Mouse (Mus musculus): ENCODE data around the gene H2afy. TPM values are rescaled to one million over a fixed set of nuclear protein-coding genes. Genes with fewer than 3 reads are reported as not detected.
"Not testable (repeated sequence)": the region's sequence is repeated elsewhere in the genome, so short reads cannot be mapped to it uniquely, and the experiment has no call there.

The H2afy gene
- polyA plus RNA-seq, 1 experiment from 2014 or later, result 132 TPM

DNA sequence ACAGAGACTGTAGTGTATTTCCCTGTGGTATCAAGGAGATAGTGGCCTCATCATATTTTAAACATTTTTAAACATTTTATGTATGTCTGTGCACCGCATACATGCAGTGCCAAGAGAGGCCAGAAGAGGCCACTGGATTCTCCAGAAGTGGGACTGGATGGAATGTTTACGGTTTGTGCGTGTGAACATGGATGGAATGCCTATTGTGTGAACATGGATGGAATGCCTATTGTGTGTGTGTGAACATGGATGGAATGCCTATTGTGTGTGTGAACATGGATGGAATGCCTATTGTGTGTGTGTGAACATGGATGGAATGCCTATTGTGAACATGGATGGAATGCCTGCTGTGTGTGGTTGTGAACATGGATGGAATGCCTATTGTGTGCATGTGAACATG is 93.9 kb downstream of the H2afy start:
- 0 out of 2 replicates have a peak, but pooled peaks cover 3% of the 10 kb centered on the region for H3K27me3 ChIP-seq (replicated peaks; ENCODE audit: control insufficient read depth, insufficient read depth, low read length)
- H3K36me3 ChIP-seq (ENCODE audit: control insufficient read depth, insufficient read depth), result no peaks in the 10 kb centered on the region
- H3K4me1 ChIP-seq (replicated peaks; ENCODE audit: control insufficient read depth, insufficient read depth, low read length), result no peaks in the 10 kb centered on the region
- no peak overlapping the region for H3K4me3 ChIP-seq (ENCODE audit: low read depth, low read length)
- no peak overlapping the region for H3K9ac ChIP-seq (ENCODE audit: low read depth, low read length)
- ATAC-seq, result no peak
- 93% methylated on average over 3 of the region's 3 CpGs for WGBS
- no peak overlapping the region for H3K4me2 ChIP-seq (replicated peaks; ENCODE audit: low read depth)
- peak; percentile 40 for TF ChIP-seq CTCF (IDR thresholded peaks at IDR 0.05; ENCODE audit: low read depth)
- no peaks in the 10 kb centered on the region for H3K9me3 ChIP-seq (ENCODE audit: control insufficient read depth)
- no peak overlapping the region for H3K27ac ChIP-seq (ENCODE audit: low read depth, low read length)

- Histone ChIP-seq H3K4me3 (ENCODE audit: low read depth, low read length) (no peak overlapping the region), H3K27ac (ENCODE audit: low read depth, low read length) (no peak overlapping the region), H3K4me1 (replicated peaks; ENCODE audit: control insufficient read depth, insufficient read depth, low read length) (no peaks in the 10 kb centered on the region), H3K36me3 (ENCODE audit: control insufficient read depth, insufficient read depth) (no peaks in the 10 kb centered on the region), H3K27me3 (replicated peaks; ENCODE audit: control insufficient read depth, insufficient read depth, low read length) (0 out of 2 replicates have a peak, but pooled peaks cover 3% of the 10 kb centered on the region), H3K9me3 (ENCODE audit: control insufficient read depth) (no peaks in the 10 kb centered on the region), H3K9ac (ENCODE audit: low read depth, low read length) (no peak overlapping the region), H3K4me2 (replicated peaks; ENCODE audit: low read depth) (no peak overlapping the region)
- no peak for ATAC-seq
- 77% methylated on average over 3 of the region's 3 CpGs for WGBS
- no peak for TF ChIP-seq CTCF (IDR thresholded peaks at IDR 0.05; ENCODE audit: low read depth)
These were observed 95.5 kb downstream of the H2afy start for GRCm38 (mm10) chr13:56040621-56041020.

GRCm38 (mm10) chr13:56039610-56040371 is 96.4 kb downstream of the H2afy start:
- Histone ChIP-seq H3K9me3 (ENCODE audit: control insufficient read depth) (no peaks in the 10 kb centered on the region), H3K4me2 (replicated peaks; ENCODE audit: low read depth) (no peak overlapping the region), H3K27me3 (replicated peaks; ENCODE audit: control insufficient read depth, insufficient read depth, low read length) (0 out of 2 replicates have a peak, but pooled peaks cover 3% of the 10 kb centered on the region), H3K36me3 (ENCODE audit: control insufficient read depth, insufficient read depth) (no peaks in the 10 kb centered on the region), H3K4me3 (ENCODE audit: low read depth, low read length) (no peak overlapping the region), H3K27ac (ENCODE audit: low read depth, low read length) (no peak overlapping the region), H3K4me1 (replicated peaks; ENCODE audit: control insufficient read depth, insufficient read depth, low read length) (no peaks in the 10 kb centered on the region), H3K9ac (ENCODE audit: low read depth, low read length) (no peak overlapping the region)
- peak; percentile 70 for ATAC-seq
- WGBS, result 29% methylated on average over 10 of the region's 10 CpGs
- peak; percentile 35 for TF ChIP-seq CTCF (IDR thresholded peaks at IDR 0.05; ENCODE audit: low read depth)

DNA sequence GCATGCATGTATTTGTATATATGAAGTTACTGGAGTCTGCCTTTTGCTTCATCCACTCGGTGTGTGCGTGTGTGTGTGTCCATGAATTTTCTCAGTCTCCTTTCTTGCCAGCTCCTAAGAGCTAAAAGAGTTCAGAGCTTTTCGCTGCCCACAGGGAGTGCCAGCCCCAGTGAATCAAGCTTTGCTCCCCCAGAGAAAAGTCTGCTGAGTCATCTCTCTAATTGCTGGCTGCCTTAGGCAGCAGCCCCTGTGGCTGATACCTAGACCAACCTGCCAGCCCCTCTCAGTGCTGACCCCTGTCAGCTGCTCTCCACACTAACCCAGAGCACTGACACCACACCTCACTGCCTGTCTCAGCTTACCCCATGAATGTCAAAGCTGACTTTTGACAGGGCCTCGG is 107.2 kb downstream of the H2afy start:
- ATAC-seq, result no peak
- H3K4me3 ChIP-seq (ENCODE audit: low read depth, low read length), result no peak overlapping the region
- H3K36me3 ChIP-seq (ENCODE audit: control insufficient read depth, insufficient read depth), result no peaks in the 10 kb centered on the region
- no peak overlapping the region for H3K27ac ChIP-seq (ENCODE audit: low read depth, low read length)
- WGBS, result 84% methylated on average over 4 of the region's 4 CpGs
- H3K4me1 ChIP-seq (replicated peaks; ENCODE audit: control insufficient read depth, insufficient read depth, low read length), result 0 out of 2 replicates have a peak, but pooled peaks cover 3% of the 10 kb centered on the region
- no peak for TF ChIP-seq CTCF (IDR thresholded peaks at IDR 0.05; ENCODE audit: low read depth)
- peaks cover 3% of the 10 kb centered on the region; the same call in 1 of the 2 replicates for H3K27me3 ChIP-seq (replicated peaks; ENCODE audit: control insufficient read depth, insufficient read depth, low read length)
- H3K9me3 ChIP-seq (ENCODE audit: control insufficient read depth), result no peaks in the 10 kb centered on the region
- H3K9ac ChIP-seq (ENCODE audit: low read depth, low read length), result no peak overlapping the region
- no peak overlapping the region for H3K4me2 ChIP-seq (replicated peaks; ENCODE audit: low read depth)

DNA sequence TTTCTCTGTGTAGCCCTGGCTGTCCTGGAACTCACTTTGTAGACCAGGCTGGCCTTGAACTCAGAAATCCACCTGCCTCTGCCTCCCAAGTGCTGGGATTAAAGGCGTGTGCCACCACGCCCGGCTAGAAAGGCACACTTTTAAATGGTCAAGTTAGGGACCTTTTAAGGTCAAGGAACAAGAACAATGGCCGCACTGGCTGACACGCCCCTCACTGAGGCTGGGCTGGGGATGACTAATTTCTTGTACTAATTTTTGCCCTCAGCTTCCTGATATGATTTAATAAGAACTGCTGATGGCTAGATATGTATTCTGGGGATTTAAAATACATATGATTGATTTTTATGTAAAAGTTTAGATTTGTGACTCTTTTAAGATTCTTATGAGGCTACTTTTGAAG is 108.2 kb downstream of the H2afy start:
- not testable (repeated sequence) for H3K4me1 ChIP-seq (replicated peaks; ENCODE audit: control insufficient read depth, insufficient read depth, low read length); H3K9me3 ChIP-seq (ENCODE audit: control insufficient read depth); H3K9ac ChIP-seq (ENCODE audit: low read depth, low read length); ATAC-seq; H3K27ac ChIP-seq (ENCODE audit: low read depth, low read length); H3K4me3 ChIP-seq (ENCODE audit: low read depth, low read length); H3K4me2 ChIP-seq (replicated peaks; ENCODE audit: low read depth); H3K27me3 ChIP-seq (replicated peaks; ENCODE audit: control insufficient read depth, insufficient read depth, low read length); H3K36me3 ChIP-seq (ENCODE audit: control insufficient read depth, insufficient read depth)
- 43% methylated on average over 5 of the region's 5 CpGs for WGBS

- H3K4me2 ChIP-seq (replicated peaks; ENCODE audit: low read depth), result no peak overlapping the region
- no peak overlapping the region for H3K4me3 ChIP-seq (ENCODE audit: low read depth, low read length)
- H3K9me3 ChIP-seq (ENCODE audit: control insufficient read depth), result no peaks in the 10 kb centered on the region
- TF ChIP-seq CTCF (IDR thresholded peaks at IDR 0.05; ENCODE audit: low read depth), result no peak
- no peak overlapping the region for H3K27ac ChIP-seq (ENCODE audit: low read depth, low read length)
- 0 out of 2 replicates have a peak, but pooled peaks cover 3% of the 10 kb centered on the region for H3K4me1 ChIP-seq (replicated peaks; ENCODE audit: control insufficient read depth, insufficient read depth, low read length)
- H3K36me3 ChIP-seq (ENCODE audit: control insufficient read depth, insufficient read depth), result no peaks in the 10 kb centered on the region
- H3K9ac ChIP-seq (ENCODE audit: low read depth, low read length), result no peak overlapping the region
- H3K27me3 ChIP-seq (replicated peaks; ENCODE audit: control insufficient read depth, insufficient read depth, low read length), result 0 out of 2 replicates have a peak, but pooled peaks cover 3% of the 10 kb centered on the region
- ATAC-seq, result no peak
- WGBS, result 73% methylated on average over 5 of the region's 5 CpGs
These were observed 109.5 kb downstream of the H2afy start for GRCm38 (mm10) chr13:56026623-56027022.
